Mouse (Mus musculus): ENCODE data around the gene Prf1.

The Prf1 gene

GRCm38 (mm10) chr10:61290479-61290878 is 7.2 kb upstream of the Prf1 start:
- DNase-seq, result no peak

- DNase-seq, result no peak
Measured at GRCm38 (mm10) chr10:61294242-61294641, 3.4 kb upstream of the Prf1 start.

GRCm38 (mm10) chr10:61296713-61297445 is 754 bp upstream of the Prf1 start:
- DNase-seq, result no peak

- DNase-seq, result no peak
Measured at GRCm38 (mm10) chr10:61300996-61301395, 3.4 kb downstream of the Prf1 start.

GRCm38 (mm10) chr10:61304046-61304445 is 6.4 kb downstream of the Prf1 start:
- DNase-seq, result no peak

- no peak for DNase-seq
Measured at GRCm38 (mm10) chr10:61305928-61306590, 8.4 kb downstream of the Prf1 start.

- no peak for DNase-seq
Measured at GRCm38 (mm10) chr10:61308706-61309320, 11.2 kb downstream of the Prf1 start.

- DNase-seq, result no peak
Measured at GRCm38 (mm10) chr10:61312159-61312558, 14.5 kb downstream of the Prf1 start.

- no peak for DNase-seq
Measured at GRCm38 (mm10) chr10:61312754-61313153, 15.1 kb downstream of the Prf1 start.

- no peak for DNase-seq
Measured at GRCm38 (mm10) chr10:61313750-61314149, 16.1 kb downstream of the Prf1 start.

- no peak for DNase-seq
Measured at GRCm38 (mm10) chr10:61315324-61315880, 17.8 kb downstream of the Prf1 start.

GRCm38 (mm10) chr10:61318527-61318926 is 20.9 kb downstream of the Prf1 start:
- no peak for DNase-seq

- no peak for DNase-seq
Measured at GRCm38 (mm10) chr10:61324717-61325116, 27.1 kb downstream of the Prf1 start.

- no peak for DNase-seq
Measured at GRCm38 (mm10) chr10:61325782-61326328, 28.2 kb downstream of the Prf1 start.

GRCm38 (mm10) chr10:61327545-61327944 is 29.9 kb downstream of the Prf1 start:
- DNase-seq, result no peak

- no peak for DNase-seq
Measured at GRCm38 (mm10) chr10:61328927-61329326, 31.3 kb downstream of the Prf1 start.

- no peak for DNase-seq
Measured at GRCm38 (mm10) chr10:61331046-61331445, 33.4 kb downstream of the Prf1 start.

- no peak for DNase-seq
Measured at GRCm38 (mm10) chr10:61334545-61334944, 36.9 kb downstream of the Prf1 start.

GRCm38 (mm10) chr10:61336137-61336536 is 38.5 kb downstream of the Prf1 start:
- DNase-seq, result peak; percentile 79 to 80

GRCm38 (mm10) chr10:61336592-61336991 is 39.0 kb downstream of the Prf1 start:
- no peak for DNase-seq

GRCm38 (mm10) chr10:61337665-61338064 is 40.0 kb downstream of the Prf1 start:
- no peak for DNase-seq

- peak in 1 of 2 experiments; percentile 3 for DNase-seq
Measured at GRCm38 (mm10) chr10:61339216-61339615, 41.6 kb downstream of the Prf1 start.

- DNase-seq, result no peak
Measured at GRCm38 (mm10) chr10:61340247-61340646, 42.6 kb downstream of the Prf1 start.

Measured in B cell, adult 2 months (primary cell).